ENCODE assay signal across 23 mouse cellular contexts in the genomic region with DNA sequence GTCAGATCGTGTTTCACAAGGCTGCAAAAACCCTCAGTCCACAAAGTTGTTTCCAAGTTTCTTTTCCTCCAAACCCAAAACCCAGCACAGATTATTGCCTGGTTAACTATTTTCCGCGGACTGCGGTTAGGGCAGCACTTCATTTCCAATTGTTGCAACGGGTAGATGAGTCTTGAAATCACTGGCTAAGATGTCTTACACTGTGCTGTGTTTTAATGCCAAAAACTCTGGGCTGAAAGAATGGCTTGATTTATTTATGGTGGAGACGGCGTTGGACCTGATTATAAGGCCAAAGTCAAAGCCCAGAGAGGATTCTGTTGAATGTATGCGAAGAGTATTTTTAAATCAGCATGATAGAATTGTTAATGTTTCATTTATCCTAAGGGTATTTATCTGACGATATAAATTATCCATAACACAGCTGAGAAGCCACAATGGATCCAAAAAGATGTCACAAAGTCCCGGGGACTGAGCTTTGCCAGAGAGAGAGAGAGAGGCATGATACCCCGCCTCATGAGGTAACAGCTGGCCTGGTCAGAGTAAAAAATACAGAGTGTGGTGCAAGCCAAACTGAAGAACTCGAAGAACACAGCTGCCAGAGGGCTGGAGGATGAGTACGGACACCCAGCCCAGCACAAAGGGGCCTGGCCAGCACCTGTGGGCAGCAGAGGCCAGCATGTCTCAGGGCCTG. TPM values are rescaled to one million over a fixed set of nuclear protein-coding genes. Genes with fewer than 3 reads are reported as not detected.
A peak's percentile ranks its signal among the peaks of the same experiment; 100 is the strongest.
DNase-seq lines count a peak whose midpoint lies in the region; ATAC-seq and TF ChIP-seq lines count a peak whose summit lies in the region.
"Had no signal": no experiment of that assay in that cellular context is flagged by ENCODE, and none has a peak within 500 bp of the region (broad histone marks: within the 10 kb centered on the region; RNA-seq: fewer than 3 reads in every experiment).

No protein-coding gene starts in this region.

- H3K4me1 ChIP-seq in hindbrain, embryonic 10.5 days (replicated peaks): peaks cover 7% of the 10 kb centered on the region; the same call in 1 of the 2 replicates
- no peaks in the 10 kb centered on the region for H3K4me1 ChIP-seq in hindbrain, embryonic 11.5 days (replicated peaks; ENCODE audit: control insufficient read depth, insufficient read depth, low read length)
- H3K4me1 ChIP-seq in stomach, postnatal 0 days (replicated peaks; ENCODE audit: control insufficient read depth, insufficient read depth): no peaks in the 10 kb centered on the region
- H3K4me1 ChIP-seq: forebrain, embryonic 13.5 days; heart, embryonic 13.5 days; hindbrain, embryonic 13.5 days; liver, embryonic 12.5 days had no signal

- H3K9me3 ChIP-seq in hindbrain, embryonic 10.5 days: no peaks in the 10 kb centered on the region
- no peaks in the 10 kb centered on the region for H3K9me3 ChIP-seq in hindbrain, embryonic 11.5 days (ENCODE audit: control insufficient read depth, low read length)
- H3K9me3 ChIP-seq in stomach, postnatal 0 days (ENCODE audit: control insufficient read depth, low read length): no peaks in the 10 kb centered on the region
- H3K9me3 ChIP-seq: forebrain, embryonic 13.5 days; G1E; heart, embryonic 13.5 days; hindbrain, embryonic 13.5 days; limb, embryonic 12.5 days; liver, embryonic 12.5 days had no signal

- TF ChIP-seq EP300 in stomach, postnatal 0 days (optimal IDR thresholded peaks at IDR 0.05): no peak

- peak overlapping the region; percentile 45; the same call in 1 of the 2 replicates for H3K27ac ChIP-seq in hindbrain, embryonic 10.5 days
- no peak overlapping the region for H3K27ac ChIP-seq in hindbrain, embryonic 11.5 days (ENCODE audit: low read depth, low read length)
- no peak overlapping the region for H3K27ac ChIP-seq in stomach, postnatal 0 days (replicated peaks)
- H3K27ac ChIP-seq: forebrain, embryonic 13.5 days; heart, adult 2 months; heart, embryonic 13.5 days; hindbrain, embryonic 13.5 days; limb, embryonic 12.5 days; liver, embryonic 12.5 days; macrophage had no signal

- no peak overlapping the region for H3ac ChIP-seq in myocyte (ENCODE audit: control insufficient read depth, insufficient read length)

- ATAC-seq in hindbrain, embryonic 11.5 days (ENCODE audit: low FRiP score): no peak
- ATAC-seq in stomach, postnatal 0 days (ENCODE audit: low FRiP score, low TSS enrichment): peak; percentile 24; the same call in 1 of the 2 replicates
- ATAC-seq: forebrain, embryonic 13.5 days; liver, embryonic 12.5 days; Patski had no signal

- no peaks in the 10 kb centered on the region for H3K27me3 ChIP-seq in hindbrain, embryonic 10.5 days (ENCODE audit: insufficient read depth, poor library complexity, severe bottlenecking)
- no peaks in the 10 kb centered on the region for H3K27me3 ChIP-seq in hindbrain, embryonic 11.5 days (ENCODE audit: control insufficient read depth, insufficient read depth, low read length)
- H3K27me3 ChIP-seq in myocyte (ENCODE audit: control insufficient read depth, insufficient read depth, insufficient read length): peaks cover 33% of the 10 kb centered on the region
- H3K27me3 ChIP-seq in stomach, postnatal 0 days (ENCODE audit: control insufficient read depth, insufficient read depth, low read length): no peaks in the 10 kb centered on the region
- H3K27me3 ChIP-seq: CH12.LX; forebrain, embryonic 13.5 days; heart, embryonic 13.5 days; hindbrain, embryonic 13.5 days; limb, embryonic 12.5 days; liver, embryonic 12.5 days had no signal

- no peaks in the 10 kb centered on the region for H3K79me2 ChIP-seq in myocyte (ENCODE audit: control insufficient read depth, insufficient read depth)

- WGBS in hindbrain, embryonic 10.5 days: 88% methylated on average over 13 of the region's 13 CpGs
- 84% methylated on average over 13 of the region's 13 CpGs for WGBS in hindbrain, embryonic 11.5 days
- 52% methylated on average over 13 of the region's 13 CpGs for WGBS in stomach, postnatal 0 days

- no peaks in the 10 kb centered on the region for H3K36me3 ChIP-seq in hindbrain, embryonic 10.5 days
- no peaks in the 10 kb centered on the region for H3K36me3 ChIP-seq in hindbrain, embryonic 11.5 days (ENCODE audit: control insufficient read depth, insufficient read depth, low read length)
- H3K36me3 ChIP-seq in myocyte (ENCODE audit: control insufficient read depth, insufficient read depth): no peaks in the 10 kb centered on the region
- H3K36me3 ChIP-seq in stomach, postnatal 0 days (ENCODE audit: control insufficient read depth, insufficient read depth, low read length): no peaks in the 10 kb centered on the region
- H3K36me3 ChIP-seq: G1E; heart, embryonic 13.5 days; hindbrain, embryonic 13.5 days; liver, embryonic 12.5 days had no signal

- no peak overlapping the region for H3K9ac ChIP-seq in hindbrain, embryonic 11.5 days (ENCODE audit: low read depth, low read length)
- H3K9ac ChIP-seq in stomach, postnatal 0 days (ENCODE audit: low read length): no peak overlapping the region
- H3K9ac ChIP-seq: forebrain, embryonic 13.5 days; heart, embryonic 13.5 days; hindbrain, embryonic 13.5 days; limb, embryonic 12.5 days; liver, embryonic 12.5 days had no signal

- TF ChIP-seq CTCF in stomach, postnatal 0 days (IDR thresholded peaks at IDR 0.05; ENCODE audit: low read depth): no peak

- TF ChIP-seq POLR2A in myocyte (IDR thresholded peaks at IDR 0.05; ENCODE audit: insufficient read length, low read depth): no peak

- no peak overlapping the region for H3K4me2 ChIP-seq in hindbrain, embryonic 11.5 days (replicated peaks; ENCODE audit: low read depth, low read length)
- no peak overlapping the region for H3K4me2 ChIP-seq in myocyte (ENCODE audit: low read depth)
- H3K4me2 ChIP-seq in stomach, postnatal 0 days (replicated peaks; ENCODE audit: low read depth): no peak overlapping the region
- H3K4me2 ChIP-seq: forebrain, embryonic 13.5 days; heart, embryonic 13.5 days; hindbrain, embryonic 13.5 days; limb, embryonic 12.5 days; liver, embryonic 12.5 days had no signal

- DNase-seq in hindbrain, embryonic 10.5 days (ENCODE audit: low spot score): no peak
- no peak for DNase-seq in hindbrain, embryonic 11.5 days (ENCODE audit: low spot score)
- DNase-seq in lung, postnatal 10 days: peak; percentile 7
- no peak for DNase-seq in lung, adult 18-20 months
- no peak for DNase-seq in stomach, postnatal 0 days (ENCODE audit: low spot score)
- no peak for DNase-seq in kidney, postnatal 36 days
- DNase-seq: B cell, adult 2 months; cerebellum, adult 9-10 months; heart, adult 2 months; heart, postnatal 14 days; kidney, adult 2 months; kidney, postnatal 10 days; thymus, postnatal 36 days had no signal

- no peak overlapping the region for H3K4me3 ChIP-seq in hindbrain, embryonic 10.5 days
- H3K4me3 ChIP-seq in hindbrain, embryonic 11.5 days (ENCODE audit: low read depth, low read length): no peak overlapping the region
- H3K4me3 ChIP-seq in myocyte: no peak overlapping the region
- no peak overlapping the region for H3K4me3 ChIP-seq in stomach, postnatal 0 days (ENCODE audit: low read depth, low read length)
- H3K4me3 ChIP-seq: forebrain, embryonic 13.5 days; heart, adult 2 months; heart, embryonic 13.5 days; hindbrain, embryonic 13.5 days; limb, embryonic 12.5 days; liver, embryonic 12.5 days had no signal

TF ChIP-seq in myocyte, 11 proteins besides CTCF, POLR2A, EP300 and RAD21:
- TF ChIP-seq USF1 (IDR thresholded peaks at IDR 0.05; ENCODE audit: low read depth) (no peak), MYOG (IDR thresholded peaks at IDR 0.05; ENCODE audit: control insufficient read depth in 1 of 3, insufficient read depth in 1 of 3, insufficient read length in 2 of 3, low read depth in 2 of 3) (peak in 1 of 3 experiments; percentile 33), SRF (IDR thresholded peaks at IDR 0.05; ENCODE audit: control insufficient read depth, insufficient read length, low read depth) (no peak), POLR2AphosphoS2 (IDR thresholded peaks at IDR 0.05; ENCODE audit: insufficient read length, low read depth) (no peak), MYOD1 (IDR thresholded peaks at IDR 0.05; ENCODE audit: control insufficient read depth in 1 of 3, insufficient read length in 2 of 3, low read depth in 2 of 3) (peak in 2 of 3 experiments; percentile 42 to 55), TCF3 (IDR thresholded peaks at IDR 0.05; ENCODE audit: insufficient read length, low read depth) (no peak)
TF ChIP-seq in myocyte: peak in this region for 2.

RNA-seq across cellular contexts. Expression of a gene that starts 53.9 kb away (rescaled TPM):
- polyA plus RNA-seq in hindbrain, embryonic 10.5 days (2016; fragmentation: Nextera tagmentation; extraction: Ambion mirVana): 2.1 and 2.2 TPM in 2 replicates
- polyA plus RNA-seq in hindbrain, embryonic 11.5 days (2014; fragmentation: Nextera tagmentation; extraction: Ambion mirVana): 3.0 and 3.4 TPM in 2 replicates
- 0.04 TPM for polyA plus RNA-seq in myocyte (2012; fragmentation: generic; extraction: Trizol)
- 1.3 and 2.1 TPM in 2 replicates for polyA plus RNA-seq in stomach, postnatal 0 days (2015; fragmentation: Nextera tagmentation; extraction: Ambion mirVana)
- polyA plus RNA-seq: Patski had no signal
